Mouse (Mus musculus) olfactory bulb, adult 2 months (tissue): ENCODE measurements around the gene Vps16. TPM values are rescaled to one million over a fixed set of nuclear protein-coding genes. Genes with fewer than 3 reads are reported as not detected.

Experiments
- H3K27ac ChIP-seq: fragments of 200-500 bp; 2 replicates; pipeline ENCODE4 v1.5.1; 2012; ENCODE audit warnings: low read depth, low read length; ENCODE audit not compliant: insufficient read depth
- H3K4me1 ChIP-seq: fragments of 200-500 bp; 2 replicates; pipeline ENCODE4 v1.6.1; 2012; ENCODE audit warnings: low read length; ENCODE audit not compliant: control insufficient read depth, insufficient read depth
- H3K4me3 ChIP-seq: fragments of 200-500 bp; 2 replicates; pipeline ENCODE4 v1.5.1; 2012; ENCODE audit warnings: mild to moderate bottlenecking, low read depth, low read length, moderate library complexity; ENCODE audit not compliant: insufficient read depth
- CTCF ChIP-seq: fragments of 200-500 bp; IDR thresholded peaks from 2 replicates; pipeline ENCODE4 v1.5.1; 2012; ENCODE audit warnings: low read depth, mild to moderate bottlenecking, low read length, moderate library complexity; ENCODE audit not compliant: insufficient read depth
- POLR2A ChIP-seq: fragments of 200-500 bp; IDR thresholded peaks from 2 replicates; pipeline ENCODE4 v1.6.1; 2012; ENCODE audit warnings: mild to moderate bottlenecking, low read depth, low read length, moderate library complexity; ENCODE audit not compliant: insufficient read depth
- WGBS: fragments of 180-500 bp; shearing (Covaris S2); methylation state at CpG from one replicate; pipeline ENCODE4 v1.1.7; 2018; 5-methylcytosine and 5-hydroxymethylcytosine counted together
- polyA plus RNA-seq: library from polyadenylated mRNA; stranded (reverse); fragments of >200 nt; gene quantifications from 2 replicates; pipeline ENCODE4 v1.2.4, GENCODE M21; 2012; ENCODE audit warnings: low replicate concordance; ENCODE audit not compliant: missing spikeins, insufficient read depth, insufficient read length

The Vps16 gene
- polyA plus RNA-seq, 1 experiment = not detected

- Histone ChIP-seq H3K4me1 (peaks cover 17% of the 10 kb centered on the region), H3K27ac (no peak within 1 kb of the TSS), H3K4me3 (peak within 1 kb of the TSS; percentile 42)
- TF ChIP-seq POLR2A = no peak
- TF ChIP-seq CTCF = no peak
- 7% methylated on average over 46 of the region's 53 CpGs for WGBS
Observed at GRCm38 (mm10) chr2:130397186-130397985, 26.8 kb upstream of the Vps16 start, which contains the start of gene Cpxm1. Gene Cpxm1, minus strand, starts transcription at chr2:130397574.

GRCm38 (mm10) chr2:130398091-130398490 is 26.0 kb upstream of the Vps16 start:
- no peak overlapping the region for H3K27ac ChIP-seq
- 21% methylated on average over 14 of the region's 14 CpGs for WGBS
- H3K4me3 ChIP-seq = no peak overlapping the region
- peaks cover 17% of the 10 kb centered on the region for H3K4me1 ChIP-seq
- no peak for TF ChIP-seq CTCF
- no peak for TF ChIP-seq POLR2A

- WGBS = 100% methylated on average over 1 of the region's 1 CpGs
- no peak for TF ChIP-seq CTCF
- Histone ChIP-seq H3K4me3 (no peak overlapping the region), H3K4me1 (peaks cover 17% of the 10 kb centered on the region), H3K27ac (no peak overlapping the region)
Observed at GRCm38 (mm10) chr2:130400046-130400445, 24.1 kb upstream of the Vps16 start.

- 91% methylated on average over 4 of the region's 4 CpGs for WGBS
- Histone ChIP-seq H3K4me3 (no peak overlapping the region), H3K27ac (no peak overlapping the region), H3K4me1 (peaks cover 16% of the 10 kb centered on the region)
- no peak for TF ChIP-seq POLR2A
Observed at GRCm38 (mm10) chr2:130401891-130402290, 22.2 kb upstream of the Vps16 start.

- WGBS = 100% methylated on average over 1 of the region's 1 CpGs
Observed at GRCm38 (mm10) chr2:130404939-130405338, 19.2 kb upstream of the Vps16 start, which contains the start of the genes Gm28372 and 1700020A23Rik. Gene Gm28372, plus strand, starts transcription at chr2:130405239. Gene 1700020A23Rik, plus strand, starts transcription at chr2:130405259.

GRCm38 (mm10) chr2:130406178-130406577 is 18.0 kb upstream of the Vps16 start, which contains the start of gene Tmem239:
Gene Tmem239, plus strand, starts transcription at chr2:130406478.
- TF ChIP-seq CTCF (no peak), POLR2A (no peak)
- WGBS = 98% methylated on average over 2 of the region's 2 CpGs

More at GRCm38 (mm10) chr2:130404939-130405338, 19.2 kb upstream of the Vps16 start, which contains the start of the genes Gm28372 and 1700020A23Rik:
- Histone ChIP-seq H3K27ac (no peak within 1 kb of the TSS), H3K4me3 (no peak within 1 kb of the TSS), H3K4me1 (no peaks in the 10 kb centered on the region)
- TF ChIP-seq POLR2A (no peak), CTCF (no peak)

GRCm38 (mm10) chr2:130408194-130408593 is 15.9 kb upstream of the Vps16 start:
- WGBS = 54% methylated on average over 6 of the region's 6 CpGs
- Histone ChIP-seq H3K4me3 (no peak overlapping the region), H3K4me1 (no peaks in the 10 kb centered on the region), H3K27ac (no peak overlapping the region)
- no peak for TF ChIP-seq CTCF
- no peak for TF ChIP-seq POLR2A

More at GRCm38 (mm10) chr2:130406178-130406577, 18.0 kb upstream of the Vps16 start, which contains the start of gene Tmem239:
- Histone ChIP-seq H3K27ac (no peak within 1 kb of the TSS), H3K4me3 (no peak within 1 kb of the TSS), H3K4me1 (no peaks in the 10 kb centered on the region)

- WGBS = 35% methylated on average over 16 of the region's 16 CpGs
- TF ChIP-seq POLR2A = no peak
- TF ChIP-seq CTCF = peak; percentile 92
- Histone ChIP-seq H3K4me1 (no peaks in the 10 kb centered on the region), H3K27ac (no peak overlapping the region), H3K4me3 (no peak overlapping the region)
Observed at GRCm38 (mm10) chr2:130411558-130412495, 12.3 kb upstream of the Vps16 start.
